Mouse (Mus musculus) megakaryocyte progenitor cell, adult 5-6 weeks (primary cell): ENCODE measurements around the gene Myo10. TPM values are rescaled to one million over a fixed set of nuclear protein-coding genes. Genes with fewer than 3 reads are reported as not detected.
A peak's percentile ranks its signal among the peaks of the same experiment; 100 is the strongest.

Source experiments
- ATAC-seq: replicated peaks from 2 replicates; pipeline ENCODE4 v1.8.0; 2016; ENCODE audit warnings: mild to moderate bottlenecking, moderate TSS enrichment, inconsistent platforms; ENCODE audit not compliant: poor library complexity
- total RNA-seq, 2 experiments: library from RNA; stranded (forward) in 1 of 2; stranded (reverse) in 1 of 2; fragments of 157-497, 149-512 nt in 1 of 2; fragments of 200-1000 nt in 1 of 2; gene quantifications; 2 replicates each; pipeline versions ENCODE4 v1.2.3 to v1.2.4; 2015 to 2017

Myo10 gene
- total RNA-seq, 2 experiments from 2014 or later: 2.9 to 3.8 TPM

GRCm38 (mm10) chr15:25756072-25756471, 133.7 kb downstream of the Myo10 start:
- ATAC-seq: peak; percentile 19; the same call in 1 of the 2 replicates

- ATAC-seq: no peak
These were observed 135.7 kb downstream of the Myo10 start for GRCm38 (mm10) chr15:25758037-25758436.

- peak; percentile 80 for ATAC-seq
These were observed 136.3 kb downstream of the Myo10 start for GRCm38 (mm10) chr15:25758500-25759086.

- ATAC-seq: no peak
These were observed 138.0 kb downstream of the Myo10 start for GRCm38 (mm10) chr15:25760304-25760703.

- ATAC-seq: no peak
These were observed 138.7 kb downstream of the Myo10 start for GRCm38 (mm10) chr15:25761049-25761448.

- ATAC-seq: no peak
These were observed 139.5 kb downstream of the Myo10 start for GRCm38 (mm10) chr15:25761800-25762211.

- peak; percentile 12; the same call in 1 of the 2 replicates for ATAC-seq
These were observed 140.0 kb downstream of the Myo10 start for GRCm38 (mm10) chr15:25762306-25762705.

GRCm38 (mm10) chr15:25763106-25763505, 140.8 kb downstream of the Myo10 start:
- ATAC-seq: no peak

- ATAC-seq: peak; percentile 87
These were observed 142.5 kb downstream of the Myo10 start for GRCm38 (mm10) chr15:25764653-25765352.

- ATAC-seq: no peak
These were observed 145.5 kb downstream of the Myo10 start for GRCm38 (mm10) chr15:25767777-25768176.

GRCm38 (mm10) chr15:25769524-25770255, 147.4 kb downstream of the Myo10 start:
- no peak for ATAC-seq

- no peak for ATAC-seq
These were observed 149.5 kb downstream of the Myo10 start for GRCm38 (mm10) chr15:25771782-25772181.

- peak; percentile 88 for ATAC-seq
These were observed 151.6 kb downstream of the Myo10 start for GRCm38 (mm10) chr15:25773711-25774513.

GRCm38 (mm10) chr15:25778937-25779336, 156.6 kb downstream of the Myo10 start:
- ATAC-seq: no peak

- ATAC-seq: no peak
These were observed 157.3 kb downstream of the Myo10 start for GRCm38 (mm10) chr15:25779522-25780191.

GRCm38 (mm10) chr15:25781053-25781452, 158.7 kb downstream of the Myo10 start:
- ATAC-seq: no peak

GRCm38 (mm10) chr15:25785456-25786390, 163.4 kb downstream of the Myo10 start:
- no peak for ATAC-seq

- ATAC-seq: no peak
These were observed 165.1 kb downstream of the Myo10 start for GRCm38 (mm10) chr15:25787406-25787805.

- ATAC-seq: no peak
These were observed 165.6 kb downstream of the Myo10 start for GRCm38 (mm10) chr15:25787965-25788364.
